Mouse (Mus musculus) liver, embryonic 12.5 days (tissue): ENCODE data around the gene Elp5. TPM values are rescaled to one million over a fixed set of nuclear protein-coding genes. Genes with fewer than 3 reads are reported as not detected.

Experiments
- ATAC-seq: fragments of 200-750 bp; cut with Nextera tagmentation; 2 replicates; pipeline ENCODE4 v1.8.0; 2017; ENCODE audit warnings: moderate number of reproducible peaks, mild to moderate bottlenecking, moderate library complexity
- H3K27ac ChIP-seq: fragments of 300-500 bp; sonication (generic); 2 replicates; pipeline ENCODE4 v1.5.1; 2016; ENCODE audit warnings: mild to moderate bottlenecking
- H3K27me3 ChIP-seq: fragments of 300-500 bp; sonication (generic); replicated peaks from 2 replicates; pipeline ENCODE4 v1.6.1; 2016; ENCODE audit warnings: mild to moderate bottlenecking, moderate library complexity
- H3K36me3 ChIP-seq: fragments of 300-500 bp; sonication (generic); 2 replicates; pipeline ENCODE4 v1.6.1; 2016; ENCODE audit warnings: mild to moderate bottlenecking, moderate library complexity
- H3K4me1 ChIP-seq: fragments of 300-500 bp; sonication (generic); 2 replicates; pipeline ENCODE4 v1.6.1; 2016
- H3K4me2 ChIP-seq: fragments of 300-500 bp; sonication (generic); 2 replicates; pipeline ENCODE4 v1.6.1; 2016; ENCODE audit warnings: mild to moderate bottlenecking, moderate library complexity
- H3K4me3 ChIP-seq: fragments of 300-500 bp; sonication (generic); 2 replicates; pipeline ENCODE4 v1.5.1; 2016; ENCODE audit warnings: mild to moderate bottlenecking, moderate library complexity
- H3K9ac ChIP-seq: fragments of 300-500 bp; sonication (generic); 2 replicates; pipeline ENCODE4 v1.6.1; 2016; ENCODE audit warnings: mild to moderate bottlenecking, moderate library complexity
- H3K9me3 ChIP-seq: fragments of 300-500 bp; sonication (generic); replicated peaks from 2 replicates; pipeline ENCODE4 v1.6.1; 2016; ENCODE audit warnings: mild to moderate bottlenecking, moderate library complexity
- whole genome bisulfite sequencing: fragments of 180-500 bp; shearing (Covaris S2); methylation state at CpG from one replicate; pipeline ENCODE4 v1.1.7; 2016; ENCODE audit not compliant: insufficient replicate concordance; 5-methylcytosine and 5-hydroxymethylcytosine counted together
- polyA plus RNA-seq: library from polyadenylated mRNA; unstranded; fragments of >200 nt; fragmentation: Nextera tagmentation; extraction: Ambion mirVana; gene quantifications from 2 replicates; pipeline ENCODE4 v1.2.1, GENCODE M21; 2016

Elp5 gene
- polyA plus RNA-seq, 1 experiment from 2014 or later, result 91.8 TPM

- H3K27me3 ChIP-seq, result peaks cover 72% of the 10 kb centered on the region
- H3K36me3 ChIP-seq, result peaks cover 30% of the 10 kb centered on the region
- peak within 1 kb of the TSS; percentile 76 for H3K4me2 ChIP-seq
- ATAC-seq, result peak; percentile 89
- peaks cover 57% of the 10 kb centered on the region for H3K4me1 ChIP-seq
- peak within 1 kb of the TSS; percentile 78 for H3K9ac ChIP-seq
- no peaks in the 10 kb centered on the region for H3K9me3 ChIP-seq
- 2% methylated on average over 34 of the region's 34 CpGs for WGBS
- peak within 1 kb of the TSS; percentile 65 for H3K4me3 ChIP-seq
- H3K27ac ChIP-seq, result peak within 1 kb of the TSS; percentile 88
These were observed 34.1 kb downstream of the Elp5 start, which contains the start of gene Slc2a4 for GRCm38 (mm10) chr11:69948066-69948762. TSS of gene Slc2a4 (minus strand) at chr11:69948188.

DNA sequence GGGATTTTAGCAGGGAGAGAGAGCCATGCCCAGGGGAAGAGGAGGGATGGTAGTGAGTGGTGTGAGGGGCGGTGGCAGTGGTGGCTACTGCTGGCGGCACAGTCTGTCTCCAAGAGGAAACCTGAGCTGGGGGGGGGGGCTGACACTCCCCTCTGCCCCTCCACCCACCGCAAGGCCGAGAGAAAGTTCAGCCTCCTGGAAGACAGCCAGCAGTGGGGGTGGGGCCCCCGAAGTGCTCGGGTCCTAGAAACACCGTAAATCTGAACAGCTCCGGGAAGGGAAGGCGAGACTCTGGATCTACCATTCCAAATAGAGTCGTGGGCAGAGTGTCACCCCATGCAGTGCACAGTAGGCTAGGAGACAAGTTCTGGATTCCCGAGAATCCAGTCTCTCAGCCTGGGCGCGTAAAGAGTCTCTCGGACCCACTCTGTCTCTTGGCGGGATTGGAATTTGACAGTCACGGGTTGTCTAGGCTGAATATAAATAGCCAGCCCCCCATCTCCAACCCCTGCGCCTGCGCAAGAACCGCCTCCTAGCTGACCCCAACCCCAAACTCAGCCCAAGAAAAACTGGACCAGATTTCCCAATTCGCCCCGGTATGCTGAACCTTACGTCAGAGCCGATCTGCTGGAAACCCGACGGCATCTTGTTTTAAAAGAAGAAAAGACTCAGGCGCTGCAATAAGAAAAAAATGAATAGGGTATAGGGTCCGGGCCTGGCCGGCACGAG, 34.8 kb downstream of the Elp5 start:
- Histone ChIP-seq H3K4me3 (peak overlapping the region; percentile 65), H3K4me1 (peaks cover 50% of the 10 kb centered on the region), H3K27me3 (peaks cover 72% of the 10 kb centered on the region), H3K9ac (peak overlapping the region; percentile 78), H3K27ac (peak overlapping the region; percentile 88), H3K36me3 (peaks cover 37% of the 10 kb centered on the region), H3K9me3 (no peaks in the 10 kb centered on the region), H3K4me2 (peak overlapping the region; percentile 76)
- 14% methylated on average over 29 of the region's 29 CpGs for WGBS
- ATAC-seq, result 0 out of 2 replicates have a peak, but pooled peaks have one; percentile 0

DNA sequence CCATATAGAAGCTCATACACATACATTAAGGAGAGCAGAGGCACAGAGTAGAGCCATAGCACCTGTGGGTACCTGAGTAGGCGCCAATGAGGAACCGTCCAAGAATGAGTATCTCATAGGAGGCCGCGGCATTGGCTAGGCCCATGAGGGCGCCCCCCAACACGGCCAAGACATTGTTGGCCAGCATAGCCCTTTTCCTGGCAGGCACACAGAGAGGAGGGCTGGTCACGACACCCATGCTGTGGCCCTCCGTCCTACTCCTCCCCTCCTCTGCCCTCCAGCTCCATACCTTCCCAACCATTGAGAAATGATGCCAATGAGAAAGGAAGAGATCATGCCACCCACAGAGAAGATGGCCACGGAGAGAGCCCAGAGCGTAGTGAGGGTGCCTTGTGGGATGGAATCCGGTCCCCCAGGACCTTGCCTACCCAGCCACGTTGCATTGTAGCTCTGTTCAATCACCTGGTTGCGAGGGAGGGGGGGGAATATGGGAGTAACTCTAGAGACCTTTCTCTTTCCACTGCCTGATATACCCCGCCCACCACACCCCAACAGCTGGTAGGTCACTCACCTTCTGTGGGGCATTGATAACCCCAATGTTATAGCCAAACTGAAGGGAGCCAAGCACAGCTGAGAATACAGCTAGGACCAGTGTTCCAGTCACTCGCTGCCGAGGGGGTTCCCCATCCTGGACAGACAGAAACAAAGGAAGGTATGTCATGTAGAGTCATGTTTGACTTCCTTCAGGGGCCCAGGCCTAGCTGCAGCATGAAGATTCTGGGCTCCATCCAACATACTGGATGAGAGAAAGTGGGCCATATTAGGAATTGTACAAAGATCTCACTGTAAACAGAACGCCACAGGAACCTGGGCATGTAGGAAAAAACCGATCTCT, 36.1 kb downstream of the Elp5 start:
- peak overlapping the region; percentile 65 for H3K4me3 ChIP-seq
- WGBS, result 71% methylated on average over 18 of the region's 18 CpGs
- peaks cover 71% of the 10 kb centered on the region for H3K27me3 ChIP-seq
- peak overlapping the region; percentile 76 for H3K4me2 ChIP-seq
- H3K36me3 ChIP-seq, result peaks cover 47% of the 10 kb centered on the region
- H3K9ac ChIP-seq, result peak overlapping the region; percentile 78
- H3K27ac ChIP-seq, result peak overlapping the region; percentile 88
- ATAC-seq, result peak; percentile 79
- no peaks in the 10 kb centered on the region for H3K9me3 ChIP-seq
- H3K4me1 ChIP-seq, result peaks cover 50% of the 10 kb centered on the region

- peaks cover 50% of the 10 kb centered on the region for H3K4me1 ChIP-seq
- peaks cover 69% of the 10 kb centered on the region for H3K27me3 ChIP-seq
- 63% methylated on average over 13 of the region's 13 CpGs for WGBS
- no peak for ATAC-seq
- H3K36me3 ChIP-seq, result peaks cover 47% of the 10 kb centered on the region
- peak overlapping the region; percentile 76 for H3K4me2 ChIP-seq
- peak overlapping the region; percentile 78 for H3K9ac ChIP-seq
- H3K27ac ChIP-seq, result peak overlapping the region; percentile 88
- H3K4me3 ChIP-seq, result peak overlapping the region; percentile 65
- no peaks in the 10 kb centered on the region for H3K9me3 ChIP-seq
These were observed 37.1 kb downstream of the Elp5 start for GRCm38 (mm10) chr11:69945216-69945615.

GRCm38 (mm10) chr11:69940962-69941361, 41.4 kb downstream of the Elp5 start:
- H3K36me3 ChIP-seq, result peaks cover 44% of the 10 kb centered on the region
- peaks cover 96% of the 10 kb centered on the region for H3K27me3 ChIP-seq
- H3K4me3 ChIP-seq, result no peak overlapping the region
- H3K4me1 ChIP-seq, result peaks cover 34% of the 10 kb centered on the region
- no peak overlapping the region for H3K27ac ChIP-seq
- H3K9me3 ChIP-seq, result no peaks in the 10 kb centered on the region
- no peak overlapping the region for H3K9ac ChIP-seq
- no peak overlapping the region for H3K4me2 ChIP-seq
- WGBS, result 68% methylated on average over 4 of the region's 4 CpGs
- no peak for ATAC-seq

DNA sequence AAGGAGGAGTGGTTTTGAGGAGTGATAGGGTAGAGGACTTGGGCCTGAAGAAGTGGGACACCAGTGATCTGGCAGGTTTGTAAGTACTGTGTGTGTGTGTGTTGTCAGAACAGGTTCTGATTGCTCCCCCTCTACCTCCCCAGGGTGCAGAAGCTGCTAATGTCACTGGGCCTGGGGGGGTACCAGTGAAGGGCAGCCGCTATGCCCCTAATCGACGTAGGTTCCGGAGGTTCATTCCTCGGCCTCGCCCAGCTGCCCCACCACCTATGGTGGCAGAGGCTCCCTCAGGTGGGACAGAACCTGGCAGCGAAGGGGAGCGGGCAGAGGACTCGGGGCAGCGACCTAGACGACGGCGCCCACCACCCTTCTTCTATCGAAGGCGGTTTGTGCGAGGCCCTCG, 42.6 kb downstream of the Elp5 start:
- Histone ChIP-seq H3K27me3 (peaks cover 96% of the 10 kb centered on the region), H3K4me3 (no peak overlapping the region), H3K9me3 (no peaks in the 10 kb centered on the region), H3K27ac (no peak overlapping the region), H3K36me3 (peaks cover 32% of the 10 kb centered on the region), H3K4me2 (no peak overlapping the region), H3K4me1 (peaks cover 34% of the 10 kb centered on the region), H3K9ac (no peak overlapping the region)
- 86% methylated on average over 17 of the region's 17 CpGs for WGBS
- ATAC-seq, result no peak

DNA sequence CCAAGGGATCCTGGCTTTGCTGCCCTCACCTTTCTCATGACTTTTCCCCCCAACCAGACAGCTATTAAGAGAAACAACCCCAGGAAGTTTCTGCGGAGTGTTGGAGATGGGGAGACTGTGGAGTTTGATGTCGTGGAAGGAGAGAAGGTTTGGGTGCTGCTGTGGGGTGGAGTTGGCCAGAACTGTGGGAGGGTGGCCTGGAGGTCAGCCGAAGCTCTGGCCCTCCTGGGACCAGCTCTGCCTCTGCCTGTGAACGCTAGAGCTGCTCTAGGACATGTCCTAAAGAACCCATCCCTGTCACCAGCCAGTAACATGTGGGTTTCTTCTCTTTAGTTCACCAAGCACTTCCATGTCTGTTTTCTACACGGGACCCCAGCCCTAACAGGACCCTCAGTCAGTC, 43.1 kb downstream of the Elp5 start:
- Histone ChIP-seq H3K4me2 (no peak overlapping the region), H3K36me3 (peaks cover 26% of the 10 kb centered on the region), H3K9me3 (no peaks in the 10 kb centered on the region), H3K4me1 (peaks cover 34% of the 10 kb centered on the region), H3K27ac (no peak overlapping the region), H3K9ac (no peak overlapping the region), H3K27me3 (peaks cover 96% of the 10 kb centered on the region), H3K4me3 (no peak overlapping the region)
- WGBS, result 55% methylated on average over 5 of the region's 5 CpGs
- no peak for ATAC-seq

DNA sequence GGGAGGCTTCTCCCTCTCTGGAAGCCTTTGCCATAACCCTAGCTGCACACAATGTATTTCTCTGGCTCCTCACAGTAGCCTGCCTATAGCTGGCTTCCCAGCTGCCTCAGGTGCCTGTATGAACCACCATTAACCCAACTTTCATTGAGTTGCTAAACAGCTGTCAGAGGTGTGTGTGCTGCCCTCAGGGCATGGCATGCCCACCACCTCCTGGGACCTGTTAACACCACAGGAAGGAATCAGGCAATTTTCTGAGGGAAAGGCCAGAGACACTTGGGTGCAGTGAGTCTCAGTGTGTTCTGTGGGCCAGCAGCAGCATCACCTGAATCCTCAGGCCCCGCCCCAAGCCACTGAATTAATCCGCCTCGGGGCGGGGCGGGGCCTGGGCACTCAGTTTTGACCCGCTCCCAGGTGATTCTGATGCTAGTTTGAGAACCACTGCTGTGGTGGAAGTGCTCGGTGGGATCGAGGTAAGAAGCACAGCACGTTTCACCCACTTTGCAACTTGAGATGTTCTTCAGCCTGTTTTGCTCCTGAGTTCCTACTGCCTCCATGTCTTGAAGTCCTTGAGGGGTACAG, 43.8 kb downstream of the Elp5 start:
- Histone ChIP-seq H3K27ac (no peak overlapping the region), H3K36me3 (peaks cover 19% of the 10 kb centered on the region), H3K9ac (no peak overlapping the region), H3K9me3 (no peaks in the 10 kb centered on the region), H3K4me2 (no peak overlapping the region), H3K4me1 (peaks cover 38% of the 10 kb centered on the region), H3K4me3 (no peak overlapping the region), H3K27me3 (peaks cover 89% of the 10 kb centered on the region)
- 27% methylated on average over 9 of the region's 9 CpGs for WGBS
- no peak for ATAC-seq

- Histone ChIP-seq H3K4me2 (no peak overlapping the region), H3K4me1 (peaks cover 38% of the 10 kb centered on the region), H3K27me3 (peaks cover 83% of the 10 kb centered on the region), H3K9ac (no peak overlapping the region), H3K4me3 (no peak overlapping the region), H3K36me3 (peaks cover 13% of the 10 kb centered on the region), H3K27ac (no peak overlapping the region), H3K9me3 (no peaks in the 10 kb centered on the region)
- WGBS, result 50% methylated on average over 5 of the region's 5 CpGs
- no peak for ATAC-seq
These were observed 44.5 kb downstream of the Elp5 start for GRCm38 (mm10) chr11:69937834-69938233.

GRCm38 (mm10) chr11:69937385-69937784, 44.9 kb downstream of the Elp5 start:
- H3K9ac ChIP-seq, result no peak overlapping the region
- peaks cover 38% of the 10 kb centered on the region for H3K4me1 ChIP-seq
- peaks cover 8% of the 10 kb centered on the region for H3K36me3 ChIP-seq
- peaks cover 78% of the 10 kb centered on the region for H3K27me3 ChIP-seq
- no peak overlapping the region for H3K4me3 ChIP-seq
- ATAC-seq, result no peak
- no peaks in the 10 kb centered on the region for H3K9me3 ChIP-seq
- WGBS, result 45% methylated on average over 4 of the region's 4 CpGs
- H3K4me2 ChIP-seq, result no peak overlapping the region
- no peak overlapping the region for H3K27ac ChIP-seq

GRCm38 (mm10) chr11:69936714-69937347, 45.5 kb downstream of the Elp5 start:
- Histone ChIP-seq H3K4me1 (peaks cover 38% of the 10 kb centered on the region), H3K36me3 (peaks cover 3% of the 10 kb centered on the region), H3K27ac (no peak overlapping the region), H3K9ac (no peak overlapping the region), H3K27me3 (peaks cover 73% of the 10 kb centered on the region), H3K9me3 (no peaks in the 10 kb centered on the region), H3K4me2 (peak overlapping the region; percentile 91; the same call in 1 of the 2 replicates), H3K4me3 (no peak overlapping the region; the same call in 1 of the 2 replicates)
- 43% methylated on average over 9 of the region's 9 CpGs for WGBS
- no peak for ATAC-seq
